Mouse (Mus musculus): ENCODE results near the gene Elovl5. TPM values are rescaled to one million over a fixed set of nuclear protein-coding genes. Genes with fewer than 3 reads are reported as not detected.

Elovl5 gene
- polyA plus RNA-seq, 1 experiment from 2014 or later = 72.7 TPM

DNA sequence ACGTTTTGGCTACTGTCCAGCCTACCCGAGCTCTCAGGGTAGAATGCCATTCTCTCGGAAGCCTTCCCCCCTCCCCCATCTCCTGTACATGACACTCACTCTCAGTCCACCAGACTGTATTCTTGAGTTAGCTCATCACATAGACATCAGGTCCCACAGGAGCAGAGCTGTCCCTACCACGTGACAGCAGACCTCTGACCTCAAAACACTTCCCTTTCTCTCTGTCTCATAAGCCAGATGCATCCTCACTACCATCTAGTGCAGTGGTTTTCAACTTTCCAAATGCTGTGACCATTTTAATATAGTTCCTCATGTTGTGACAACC is 13.7 kb downstream of the Elovl5 start:
- 65% methylated on average over 4 of the region's 4 CpGs for WGBS

GRCm38 (mm10) chr9:77931740-77932139 is 14.6 kb downstream of the Elovl5 start:
- 77% methylated on average over 5 of the region's 5 CpGs for WGBS
- peak overlapping the region; percentile 83 for H3K27ac ChIP-seq

More for the DNA sequence above, 13.7 kb downstream of the Elovl5 start:
- Histone ChIP-seq H3K36me3 (no peaks in the 10 kb centered on the region), H3K27ac (peak overlapping the region; percentile 75; the same call in 1 of the 2 replicates), H3K9me3 (no peaks in the 10 kb centered on the region), H3K4me3 (no peak overlapping the region), H3K27me3 (ENCODE audit: insufficient read depth, poor library complexity, severe bottlenecking) (no peaks in the 10 kb centered on the region), H3K4me1 (replicated peaks) (peaks cover 47% of the 10 kb centered on the region)
- DNase-seq (ENCODE audit: low spot score) = no peak

GRCm38 (mm10) chr9:77935818-77936611 is 18.9 kb downstream of the Elovl5 start:
- H3K9me3 ChIP-seq = no peaks in the 10 kb centered on the region
- 77% methylated on average over 10 of the region's 10 CpGs for WGBS
- H3K4me3 ChIP-seq = no peak overlapping the region
- no peak for DNase-seq (ENCODE audit: low spot score)
- H3K36me3 ChIP-seq = no peaks in the 10 kb centered on the region
- H3K27ac ChIP-seq = no peak overlapping the region
- H3K4me1 ChIP-seq (replicated peaks) = peaks cover 48% of the 10 kb centered on the region
- H3K27me3 ChIP-seq (ENCODE audit: insufficient read depth, poor library complexity, severe bottlenecking) = no peaks in the 10 kb centered on the region

More at GRCm38 (mm10) chr9:77931740-77932139, 14.6 kb downstream of the Elovl5 start:
- Histone ChIP-seq H3K4me3 (no peak overlapping the region), H3K4me1 (replicated peaks) (peaks cover 45% of the 10 kb centered on the region), H3K9me3 (no peaks in the 10 kb centered on the region), H3K36me3 (no peaks in the 10 kb centered on the region), H3K27me3 (ENCODE audit: insufficient read depth, poor library complexity, severe bottlenecking) (no peaks in the 10 kb centered on the region)
- no peak for DNase-seq (ENCODE audit: low spot score)

GRCm38 (mm10) chr9:77937875-77938274 is 20.7 kb downstream of the Elovl5 start:
- 75% methylated on average over 11 of the region's 11 CpGs for WGBS
- Histone ChIP-seq H3K27ac (0 out of 2 replicates have a peak overlapping the region, but pooled peaks have one; percentile 8), H3K4me3 (no peak overlapping the region), H3K9me3 (no peaks in the 10 kb centered on the region), H3K36me3 (no peaks in the 10 kb centered on the region), H3K4me1 (replicated peaks) (peaks cover 41% of the 10 kb centered on the region), H3K27me3 (ENCODE audit: insufficient read depth, poor library complexity, severe bottlenecking) (no peaks in the 10 kb centered on the region)
- no peak for DNase-seq (ENCODE audit: low spot score)

DNA sequence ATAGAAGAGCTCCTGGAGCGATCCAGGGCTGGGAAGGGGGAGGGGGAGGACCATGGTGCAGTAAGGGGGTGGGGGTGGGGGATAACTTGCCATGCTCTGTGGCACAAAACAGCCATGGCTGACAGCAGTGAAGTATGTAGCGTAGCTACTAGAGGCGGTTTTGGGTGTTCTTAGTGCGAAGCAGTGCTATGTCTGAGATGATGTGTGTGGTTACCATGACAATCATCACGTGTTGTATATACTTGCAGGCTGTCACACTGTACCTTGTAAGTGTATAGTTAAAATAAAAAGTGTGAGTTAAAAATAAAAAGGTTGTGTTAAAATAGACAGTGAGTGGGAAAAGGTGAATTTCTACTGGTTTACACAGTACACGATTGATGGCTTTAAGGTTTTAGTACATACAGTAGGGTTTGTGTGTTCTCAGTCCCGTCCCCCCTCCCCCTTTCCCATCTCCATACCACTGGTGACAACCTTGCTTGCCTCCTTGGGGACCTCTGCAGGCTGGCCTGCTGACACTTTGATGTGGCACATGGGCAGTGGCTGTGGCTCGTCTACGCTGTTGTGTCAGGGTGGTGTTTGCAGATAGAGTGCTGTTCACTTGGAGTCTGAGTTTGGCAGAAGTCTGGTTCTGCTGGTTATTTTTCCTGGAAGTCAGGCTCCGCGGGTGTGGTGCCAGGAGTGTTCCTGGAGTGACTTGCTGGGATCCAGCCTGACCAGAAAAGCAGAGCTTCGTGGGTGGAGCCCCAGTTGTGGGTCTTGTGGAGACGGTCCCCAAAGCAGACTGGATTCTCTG is 21.8 kb downstream of the Elovl5 start:
- Histone ChIP-seq H3K4me1 (replicated peaks) (peaks cover 42% of the 10 kb centered on the region), H3K9me3 (no peaks in the 10 kb centered on the region), H3K36me3 (no peaks in the 10 kb centered on the region), H3K27ac (0 out of 2 replicates have a peak overlapping the region, but pooled peaks have one; percentile 35), H3K27me3 (ENCODE audit: insufficient read depth, poor library complexity, severe bottlenecking) (no peaks in the 10 kb centered on the region), H3K4me3 (no peak overlapping the region)
- no peak for DNase-seq (ENCODE audit: low spot score)
- WGBS = 70% methylated on average over 13 of the region's 13 CpGs

- no peak for DNase-seq (ENCODE audit: low spot score)
- no peaks in the 10 kb centered on the region for H3K27me3 ChIP-seq (ENCODE audit: insufficient read depth, poor library complexity, severe bottlenecking)
- H3K27ac ChIP-seq = 0 out of 2 replicates have a peak overlapping the region, but pooled peaks have one; percentile 35
- no peak overlapping the region for H3K4me3 ChIP-seq
- no peaks in the 10 kb centered on the region for H3K36me3 ChIP-seq
- no peaks in the 10 kb centered on the region for H3K9me3 ChIP-seq
- peaks cover 42% of the 10 kb centered on the region for H3K4me1 ChIP-seq (replicated peaks)
- WGBS = 85% methylated on average over 5 of the region's 5 CpGs
These were observed 22.4 kb downstream of the Elovl5 start for GRCm38 (mm10) chr9:77939554-77939920.

- 71% methylated on average over 6 of the region's 6 CpGs for WGBS
- DNase-seq (ENCODE audit: low spot score) = no peak
These were observed 23.9 kb downstream of the Elovl5 start for GRCm38 (mm10) chr9:77941058-77941457.

GRCm38 (mm10) chr9:77941836-77942235 is 24.7 kb downstream of the Elovl5 start:
- Histone ChIP-seq H3K4me3 (no peak overlapping the region), H3K27ac (peak overlapping the region; percentile 66), H3K9me3 (no peaks in the 10 kb centered on the region), H3K36me3 (no peaks in the 10 kb centered on the region), H3K4me1 (replicated peaks) (peaks cover 42% of the 10 kb centered on the region), H3K27me3 (ENCODE audit: insufficient read depth, poor library complexity, severe bottlenecking) (no peaks in the 10 kb centered on the region)
- 77% methylated on average over 9 of the region's 9 CpGs for WGBS
- no peak for DNase-seq (ENCODE audit: low spot score)

More at GRCm38 (mm10) chr9:77941058-77941457, 23.9 kb downstream of the Elovl5 start:
- Histone ChIP-seq H3K9me3 (no peaks in the 10 kb centered on the region), H3K27me3 (ENCODE audit: insufficient read depth, poor library complexity, severe bottlenecking) (no peaks in the 10 kb centered on the region), H3K4me3 (no peak overlapping the region), H3K36me3 (no peaks in the 10 kb centered on the region), H3K4me1 (replicated peaks) (peaks cover 42% of the 10 kb centered on the region), H3K27ac (no peak overlapping the region)

DNA sequence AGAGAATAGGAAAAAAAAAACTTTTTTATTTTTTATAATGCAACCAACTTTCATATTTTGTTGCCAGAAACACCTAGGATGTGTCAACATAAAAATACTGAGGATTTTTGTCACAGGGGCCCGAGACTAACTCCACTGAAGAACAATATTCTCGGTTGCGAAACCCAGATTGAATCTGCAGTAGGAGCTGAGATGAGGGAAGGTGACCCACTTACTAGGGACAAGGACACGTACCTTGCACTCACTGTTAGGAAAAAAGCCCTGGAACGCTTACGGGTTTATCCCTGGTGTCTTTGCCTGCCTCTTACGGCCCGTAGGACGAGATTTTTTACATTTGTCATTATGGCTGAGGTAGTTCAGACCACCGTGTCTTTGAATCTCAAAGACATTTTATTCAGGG is 25.2 kb downstream of the Elovl5 start:
- Histone ChIP-seq H3K9me3 (no peaks in the 10 kb centered on the region), H3K27me3 (ENCODE audit: insufficient read depth, poor library complexity, severe bottlenecking) (no peaks in the 10 kb centered on the region), H3K4me1 (replicated peaks) (peaks cover 36% of the 10 kb centered on the region), H3K36me3 (peaks cover 2% of the 10 kb centered on the region; the same call in 1 of the 2 replicates), H3K4me3 (no peak overlapping the region), H3K27ac (no peak overlapping the region)
- WGBS = 89% methylated on average over 10 of the region's 10 CpGs
- DNase-seq (ENCODE audit: low spot score) = no peak

GRCm38 (mm10) chr9:77943316-77943715 is 26.2 kb downstream of the Elovl5 start:
- Histone ChIP-seq H3K4me3 (no peak overlapping the region), H3K36me3 (peaks cover 6% of the 10 kb centered on the region; the same call in 1 of the 2 replicates), H3K27ac (no peak overlapping the region), H3K4me1 (replicated peaks) (peaks cover 28% of the 10 kb centered on the region), H3K9me3 (no peaks in the 10 kb centered on the region), H3K27me3 (ENCODE audit: insufficient read depth, poor library complexity, severe bottlenecking) (no peaks in the 10 kb centered on the region)
- 88% methylated on average over 2 of the region's 2 CpGs for WGBS
- no peak for DNase-seq (ENCODE audit: low spot score)

GRCm38 (mm10) chr9:77944195-77944594 is 27.0 kb downstream of the Elovl5 start:
- DNase-seq (ENCODE audit: low spot score) = no peak
- WGBS = 93% methylated on average over 3 of the region's 3 CpGs
- Histone ChIP-seq H3K27me3 (ENCODE audit: insufficient read depth, poor library complexity, severe bottlenecking) (no peaks in the 10 kb centered on the region), H3K36me3 (peaks cover 6% of the 10 kb centered on the region; the same call in 1 of the 2 replicates), H3K4me3 (no peak overlapping the region), H3K4me1 (replicated peaks) (peaks cover 20% of the 10 kb centered on the region), H3K27ac (no peak overlapping the region), H3K9me3 (no peaks in the 10 kb centered on the region)

- Histone ChIP-seq H3K27ac (no peak overlapping the region), H3K36me3 (peaks cover 6% of the 10 kb centered on the region; the same call in 1 of the 2 replicates), H3K9me3 (no peaks in the 10 kb centered on the region), H3K4me1 (replicated peaks) (peaks cover 25% of the 10 kb centered on the region), H3K4me3 (no peak overlapping the region), H3K27me3 (ENCODE audit: insufficient read depth, poor library complexity, severe bottlenecking) (no peaks in the 10 kb centered on the region)
- DNase-seq (ENCODE audit: low spot score) = no peak
- 82% methylated on average over 6 of the region's 6 CpGs for WGBS
These were observed 28.9 kb downstream of the Elovl5 start for GRCm38 (mm10) chr9:77945792-77946666.
